Mouse (Mus musculus) liver, embryonic 14.5 days (tissue): Measurements from ENCODE around the gene BC049762. TPM values are rescaled to one million over a fixed set of nuclear protein-coding genes. Genes with fewer than 3 reads are reported as not detected.

Experiments
- ATAC-seq: fragments of 200-750 bp; cut with Nextera tagmentation; 2 replicates; pipeline ENCODE4 v1.8.0; 2017; ENCODE audit warnings: moderate number of reproducible peaks, mild to moderate bottlenecking, moderate library complexity; ENCODE audit not compliant: insufficient read depth
- DNase-seq, 3 experiments: peaks; one replicate each; pipeline ENCODE4 v3.0.0-alpha.2; 2012 to 2013; ENCODE audit warnings: low read depth in 3 of 3, low spot score in 3 of 3
- H3K27ac ChIP-seq: fragments of 300-500 bp; sonication (generic); 2 replicates; pipeline ENCODE4 v1.5.1; 2014; ENCODE audit warnings: moderate library complexity, mild to moderate bottlenecking, control low read depth, inconsistent platforms
- H3K27me3 ChIP-seq: fragments of 300-500 bp; sonication (generic); 2 replicates; pipeline ENCODE4 v1.6.1; 2014; ENCODE audit warnings: mild to moderate bottlenecking, low read length, moderate library complexity; ENCODE audit not compliant: control insufficient read depth, insufficient read depth
- H3K36me3 ChIP-seq: fragments of 300-500 bp; sonication (generic); replicated peaks from 2 replicates; pipeline ENCODE4 v1.6.1; 2014; ENCODE audit warnings: low read depth; ENCODE audit not compliant: control insufficient read depth, insufficient read depth
- H3K4me1 ChIP-seq, 2 experiments: fragments of 200-500 bp in 1 of 2; fragments of 300-500 bp in 1 of 2; sonication (generic) in 1 of 2; replicated peaks; 2 replicates each; pipeline ENCODE4 v1.6.1; 2012 to 2014; ENCODE audit warnings: antibody characterized with exemption in 1 of 2, inconsistent platforms in 1 of 2, low read length in 1 of 2; ENCODE audit not compliant: control insufficient read depth in 2 of 2, insufficient read depth in 2 of 2
- H3K4me2 ChIP-seq: fragments of 300-500 bp; sonication (generic); 2 replicates; pipeline ENCODE4 v1.6.1; 2014; ENCODE audit warnings: low read depth, mild to moderate bottlenecking, control low read depth, moderate library complexity
- H3K4me3 ChIP-seq, 2 experiments: fragments of 200-500 bp in 1 of 2; fragments of 300-500 bp in 1 of 2; sonication (generic) in 1 of 2; 2 replicates each; pipeline ENCODE4 v1.5.1; 2012 to 2014; ENCODE audit warnings: low read depth in 2 of 2, low read length in 2 of 2, mild to moderate bottlenecking in 2 of 2, control low read depth in 1 of 2, inconsistent platforms in 1 of 2, moderate library complexity in 1 of 2; ENCODE audit not compliant: insufficient read depth in 1 of 2
- H3K9ac ChIP-seq: fragments of 300-500 bp; sonication (generic); replicated peaks from 2 replicates; pipeline ENCODE4 v1.6.1; 2014; ENCODE audit warnings: mild to moderate bottlenecking, control low read depth, moderate library complexity
- H3K9me3 ChIP-seq: fragments of 300-500 bp; sonication (generic); 2 replicates; pipeline ENCODE4 v1.6.1; 2016; ENCODE audit warnings: low read length, mixed read lengths; ENCODE audit not compliant: control insufficient read depth
- CTCF ChIP-seq: IDR thresholded peaks from 2 replicates; pipeline ENCODE4 v1.5.1; 2016; ENCODE audit warnings: antibody characterized with exemption, low read depth, control low read depth
- EP300 ChIP-seq: IDR thresholded peaks from 2 replicates; pipeline ENCODE4 v1.6.1; 2016; ENCODE audit warnings: antibody characterized with exemption, low read depth
- WGBS: fragments of 180-500 bp; shearing (Covaris S2); extraction: QIAGEN DNeasy Blood & Tissue Kit; methylation state at CpG from one replicate; pipeline ENCODE4 v1.1.7; 2014; ENCODE audit not compliant: insufficient replicate concordance; 5-methylcytosine and 5-hydroxymethylcytosine counted together
- polyA plus RNA-seq, 2 experiments: library from polyadenylated mRNA; depleted of rRNA in 1 of 2; stranded (reverse) in 1 of 2; unstranded in 1 of 2; fragments of >200 nt; fragmentation: Nextera tagmentation in 1 of 2; extraction: Ambion mirVana in 1 of 2; gene quantifications; 2 replicates each; pipeline versions ENCODE4 v1.2.1 to v1.2.3; 2012 to 2014

BC049762 gene
- polyA plus RNA-seq, 2 experiments, result 0.18 to 0.57 TPM

DNA sequence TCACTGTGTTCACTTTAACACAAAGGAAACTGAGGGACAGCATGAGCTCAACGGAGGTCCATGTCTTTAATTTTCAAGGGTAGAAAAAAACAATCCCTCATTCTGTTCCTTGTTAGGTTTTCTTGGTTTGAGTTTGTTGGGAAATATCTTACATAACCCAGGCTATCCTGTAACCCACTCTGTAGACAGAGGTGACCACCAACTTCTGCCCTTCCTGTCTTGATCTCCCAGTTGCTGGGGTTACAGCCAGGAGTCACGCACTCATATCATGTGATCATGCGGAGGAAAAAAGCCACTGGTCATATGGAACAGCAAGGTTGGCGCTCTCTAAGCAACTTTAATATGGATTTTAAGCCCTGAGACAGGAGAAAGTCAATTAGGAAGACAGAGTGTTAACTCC, 5.8 kb downstream of the BC049762 start:
- no peak for TF ChIP-seq EP300
- TF ChIP-seq CTCF, result no peak
- 61% methylated on average over 4 of the region's 4 CpGs for WGBS
- Histone ChIP-seq H3K9me3 (no peaks in the 10 kb centered on the region), H3K4me3 (no peak overlapping the region), H3K4me2 (no peak overlapping the region), H3K4me1 (peaks cover 2 to 4% of the 10 kb centered on the region in 2 experiments), H3K9ac (no peak overlapping the region), H3K27ac (no peak overlapping the region), H3K27me3 (no peaks in the 10 kb centered on the region; the same call in 1 of the 2 replicates), H3K36me3 (no peaks in the 10 kb centered on the region)
- DNase-seq (no peak), ATAC-seq (no peak)

DNA sequence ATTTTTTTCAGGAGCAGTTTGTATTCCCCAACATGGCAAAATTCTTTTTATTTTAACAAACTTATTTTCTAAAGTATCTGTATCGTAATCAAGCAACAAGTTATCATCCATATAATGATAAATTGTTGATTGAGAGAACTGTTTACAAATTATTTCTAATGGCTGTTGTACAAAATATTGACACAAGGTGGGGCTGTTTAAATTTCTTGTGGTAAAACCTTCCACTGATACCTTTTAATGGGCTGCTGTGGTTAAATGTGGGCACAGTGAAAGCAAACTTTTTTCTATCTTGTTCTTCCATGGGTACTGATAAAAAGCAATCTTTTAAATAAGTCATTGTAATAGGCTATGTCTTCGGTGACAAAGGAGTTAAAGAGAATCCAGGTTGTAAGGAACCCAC, 19.9 kb downstream of the BC049762 start:
- 55% methylated on average over 2 of the region's 2 CpGs for WGBS
- DNase-seq, result no peak
- Histone ChIP-seq H3K36me3 (no peaks in the 10 kb centered on the region), H3K9ac (no peak overlapping the region), H3K4me1 (no peaks in the 10 kb centered on the region), H3K9me3 (no peaks in the 10 kb centered on the region), H3K4me3 (no peak overlapping the region), H3K27me3 (no peaks in the 10 kb centered on the region), H3K4me2 (no peak overlapping the region), H3K27ac (no peak overlapping the region)
- TF ChIP-seq CTCF, result peak; percentile 16; the same call in 1 of the 2 replicates
- TF ChIP-seq EP300, result no peak
- no peak for ATAC-seq

DNA sequence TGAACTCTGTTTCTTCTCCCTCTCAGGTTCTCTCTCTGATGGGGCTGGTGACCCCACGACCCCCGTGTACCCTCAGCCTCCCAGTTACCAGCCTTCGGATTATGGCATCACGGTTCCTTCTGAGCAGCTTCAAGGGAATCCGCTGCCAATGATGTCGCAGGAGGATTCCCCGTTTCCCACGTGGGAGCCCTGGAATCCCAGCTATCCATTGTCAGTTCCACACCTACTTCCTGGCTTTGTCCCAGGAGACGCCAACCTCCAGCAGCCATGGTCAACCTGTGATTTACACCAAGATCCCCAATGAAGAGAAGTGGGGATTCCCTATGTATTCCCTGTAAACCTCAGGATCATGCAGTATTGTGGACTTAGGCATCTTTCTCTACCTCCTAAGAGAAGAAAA, 28.2 kb downstream of the BC049762 start:
- DNase-seq, result no peak
- WGBS, result 54% methylated on average over 9 of the region's 9 CpGs

DNA sequence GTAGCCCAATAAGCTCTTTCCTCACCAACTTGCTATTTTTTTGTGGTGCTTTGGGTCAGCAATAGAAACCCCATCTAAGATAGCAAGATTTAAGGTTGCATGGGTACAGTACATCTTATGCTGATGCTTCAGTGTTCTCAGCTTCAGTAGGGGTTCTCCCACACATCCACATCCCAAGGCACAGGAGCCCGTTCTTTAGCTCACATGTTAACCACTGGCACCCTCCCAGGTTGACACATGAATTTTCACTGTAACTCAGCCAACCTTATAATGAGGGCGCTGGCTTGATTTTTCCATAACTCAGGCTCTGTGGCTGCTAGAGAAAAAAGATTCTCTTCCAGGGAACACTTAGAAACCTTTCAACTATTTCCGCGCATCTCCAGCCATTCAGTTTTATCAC, 35.7 kb downstream of the BC049762 start:
- Histone ChIP-seq H3K4me3 (no peak overlapping the region), H3K9ac (no peak overlapping the region), H3K4me2 (no peak overlapping the region), H3K27ac (no peak overlapping the region), H3K4me1 (no peaks in the 10 kb centered on the region), H3K9me3 (no peaks in the 10 kb centered on the region), H3K27me3 (no peaks in the 10 kb centered on the region), H3K36me3 (no peaks in the 10 kb centered on the region)
- DNase-seq (no peak), ATAC-seq (no peak)
- 75% methylated on average over 4 of the region's 4 CpGs for WGBS
- TF ChIP-seq CTCF (no peak), EP300 (no peak)

More for the DNA sequence above, 28.2 kb downstream of the BC049762 start:
- H3K36me3 ChIP-seq, result no peaks in the 10 kb centered on the region
- no peaks in the 10 kb centered on the region for H3K27me3 ChIP-seq
- H3K27ac ChIP-seq, result no peak overlapping the region
- no peak for TF ChIP-seq EP300
- TF ChIP-seq CTCF, result no peak
- no peaks in the 10 kb centered on the region for H3K4me1 ChIP-seq
- no peak overlapping the region for H3K4me2 ChIP-seq
- ATAC-seq, result no peak
- H3K4me3 ChIP-seq, result no peak overlapping the region
- no peak overlapping the region for H3K9ac ChIP-seq
- H3K9me3 ChIP-seq, result no peaks in the 10 kb centered on the region

DNA sequence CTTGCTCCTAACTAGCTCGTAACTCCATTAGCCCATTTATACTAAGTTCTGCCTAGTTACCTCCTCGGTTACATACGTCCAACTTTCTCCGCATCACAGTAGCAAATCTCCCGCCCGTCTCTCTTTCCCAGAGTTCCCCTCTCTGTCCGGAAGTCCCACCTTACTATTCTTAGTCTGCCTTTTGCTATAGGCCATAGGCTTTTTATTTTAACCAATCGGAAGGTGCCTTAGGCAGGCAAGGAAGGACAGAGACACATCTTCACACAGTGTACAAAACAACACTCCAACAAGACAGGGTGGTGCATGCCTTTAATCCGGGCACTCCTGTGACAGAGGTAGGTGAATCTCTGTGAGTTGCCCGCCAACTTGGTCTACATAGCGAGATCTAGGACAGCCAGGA, 42.5 kb downstream of the BC049762 start, which contains the start of gene Gm12569:
Gene Gm12569, plus strand, starts transcription at position 166 of the 400 bp plus-strand sequence.
- Histone ChIP-seq H3K4me1 (no peaks in the 10 kb centered on the region), H3K27ac (no peak within 1 kb of the TSS), H3K4me3 (no peak within 1 kb of the TSS), H3K9ac (no peak within 1 kb of the TSS), H3K9me3 (no peaks in the 10 kb centered on the region), H3K27me3 (no peaks in the 10 kb centered on the region), H3K4me2 (no peak within 1 kb of the TSS), H3K36me3 (no peaks in the 10 kb centered on the region)
- 74% methylated on average over 11 of the region's 11 CpGs for WGBS
- TF ChIP-seq CTCF (no peak), EP300 (no peak)
- ATAC-seq (no peak), DNase-seq (no peak)
